Mouse (Mus musculus): Measurements from ENCODE around the gene Fat3.

Gene Fat3

GRCm38 (mm10) chr9:16147735-16148134 lies 353.4 kb downstream of the Fat3 start:
- DNase-seq (ENCODE audit: low read depth, low spot score) = peak; percentile 16

- peak; percentile 31 for DNase-seq (ENCODE audit: low read depth, low spot score)
Measured at GRCm38 (mm10) chr9:16144684-16145083, 356.4 kb downstream of the Fat3 start.

- DNase-seq (ENCODE audit: low read depth, low spot score) = no peak
Measured at GRCm38 (mm10) chr9:16139300-16139699, 361.8 kb downstream of the Fat3 start.

GRCm38 (mm10) chr9:16133098-16133497 lies 368.0 kb downstream of the Fat3 start:
- DNase-seq (ENCODE audit: low read depth, low spot score) = no peak

GRCm38 (mm10) chr9:16132594-16132993 lies 368.5 kb downstream of the Fat3 start:
- DNase-seq (ENCODE audit: low read depth, low spot score) = no peak

GRCm38 (mm10) chr9:16121756-16122155 lies 379.3 kb downstream of the Fat3 start:
- DNase-seq (ENCODE audit: low read depth, low spot score) = no peak

- DNase-seq (ENCODE audit: low read depth, low spot score) = peak; percentile 59
Measured at GRCm38 (mm10) chr9:16114821-16115485, 386.1 kb downstream of the Fat3 start.

- DNase-seq (ENCODE audit: low read depth, low spot score) = peak; percentile 93
Measured at GRCm38 (mm10) chr9:16113936-16114642, 387.0 kb downstream of the Fat3 start.

- DNase-seq (ENCODE audit: low read depth, low spot score) = no peak
Measured at GRCm38 (mm10) chr9:16107900-16108299, 393.2 kb downstream of the Fat3 start.

GRCm38 (mm10) chr9:16107386-16107785 lies 393.7 kb downstream of the Fat3 start:
- peak; percentile 53 for DNase-seq (ENCODE audit: low read depth, low spot score)

GRCm38 (mm10) chr9:16098553-16098952 lies 402.5 kb downstream of the Fat3 start:
- DNase-seq (ENCODE audit: low read depth, low spot score) = peak; percentile 55

GRCm38 (mm10) chr9:16093047-16093668 lies 407.9 kb downstream of the Fat3 start:
- peak; percentile 35 for DNase-seq (ENCODE audit: low read depth, low spot score)

GRCm38 (mm10) chr9:16092051-16092967 lies 408.8 kb downstream of the Fat3 start:
- peak; percentile 22 for DNase-seq (ENCODE audit: low read depth, low spot score)

GRCm38 (mm10) chr9:16079292-16079691 lies 421.8 kb downstream of the Fat3 start:
- no peak for DNase-seq (ENCODE audit: low read depth, low spot score)

GRCm38 (mm10) chr9:16074664-16075063 lies 426.4 kb downstream of the Fat3 start:
- DNase-seq (ENCODE audit: low read depth, low spot score) = peak; percentile 27

GRCm38 (mm10) chr9:16074116-16074515 lies 427.0 kb downstream of the Fat3 start:
- DNase-seq (ENCODE audit: low read depth, low spot score) = no peak

- DNase-seq (ENCODE audit: low read depth, low spot score) = peak; percentile 5
Measured at GRCm38 (mm10) chr9:16063447-16063846, 437.6 kb downstream of the Fat3 start.

GRCm38 (mm10) chr9:16062472-16062871 lies 438.6 kb downstream of the Fat3 start:
- DNase-seq (ENCODE audit: low read depth, low spot score) = no peak

GRCm38 (mm10) chr9:16046686-16047085 lies 454.4 kb downstream of the Fat3 start:
- no peak for DNase-seq (ENCODE audit: low read depth, low spot score)

GRCm38 (mm10) chr9:16037375-16037774 lies 463.7 kb downstream of the Fat3 start:
- no peak for DNase-seq (ENCODE audit: low read depth, low spot score)

- DNase-seq (ENCODE audit: low read depth, low spot score) = peak; percentile 81
Measured at GRCm38 (mm10) chr9:16036346-16036745, 464.7 kb downstream of the Fat3 start.

All from brain, adult 2 months (tissue).